Mouse (Mus musculus) stomach, adult 2 months (tissue): Measurements from ENCODE around the gene Efhc2. TPM values are rescaled to one million over a fixed set of nuclear protein-coding genes. Genes with fewer than 3 reads are reported as not detected.

Source experiments
- polyA plus RNA-seq: library from polyadenylated mRNA; depleted of rRNA; stranded (reverse); fragments of >200 nt; gene quantifications from 2 replicates; pipeline ENCODE4 v1.2.3, GENCODE M21; 2012; rRNA removed

Efhc2 gene
- polyA plus RNA-seq, result not detected in 2 replicates

GRCm38 (mm10) chrX:17319126-17319583, at the start of gene Efhc2:
Gene Efhc2, minus strand, starts transcription at chrX:17319368.

